Mouse (Mus musculus): ENCODE data around the gene Ptprg.
"Not testable (repeated sequence)": the region's sequence is repeated elsewhere in the genome, so short reads cannot be mapped to it uniquely, and the experiment has no call there.

The Ptprg gene

GRCm38 (mm10) chr14:11743726-11744125, 190.4 kb downstream of the Ptprg start:
- no peak for DNase-seq (ENCODE audit: extremely low spot score)

- no peak for DNase-seq (ENCODE audit: extremely low spot score)
These were observed 199.3 kb downstream of the Ptprg start for GRCm38 (mm10) chr14:11752678-11753077.

GRCm38 (mm10) chr14:11754656-11755055, 201.3 kb downstream of the Ptprg start:
- DNase-seq (ENCODE audit: extremely low spot score), result no peak

GRCm38 (mm10) chr14:11758185-11758584, 204.9 kb downstream of the Ptprg start:
- no peak for DNase-seq (ENCODE audit: extremely low spot score)

GRCm38 (mm10) chr14:11759356-11759755, 206.0 kb downstream of the Ptprg start:
- no peak for DNase-seq (ENCODE audit: extremely low spot score)

- no peak for DNase-seq (ENCODE audit: extremely low spot score)
These were observed 209.7 kb downstream of the Ptprg start for GRCm38 (mm10) chr14:11762995-11763394.

GRCm38 (mm10) chr14:11772736-11773135, 219.4 kb downstream of the Ptprg start:
- DNase-seq (ENCODE audit: extremely low spot score), result no peak

GRCm38 (mm10) chr14:11774476-11775037, 221.2 kb downstream of the Ptprg start:
- DNase-seq (ENCODE audit: extremely low spot score), result peak; percentile 19

- DNase-seq (ENCODE audit: extremely low spot score), result peak; percentile 48
These were observed 221.9 kb downstream of the Ptprg start for GRCm38 (mm10) chr14:11775204-11775603.

- DNase-seq (ENCODE audit: extremely low spot score), result no peak
These were observed 222.7 kb downstream of the Ptprg start for GRCm38 (mm10) chr14:11775951-11776495.

GRCm38 (mm10) chr14:11776566-11776965, 223.2 kb downstream of the Ptprg start:
- no peak for DNase-seq (ENCODE audit: extremely low spot score)

GRCm38 (mm10) chr14:11791190-11791589, 237.9 kb downstream of the Ptprg start:
- DNase-seq (ENCODE audit: extremely low spot score), result no peak

GRCm38 (mm10) chr14:11793847-11794246, 240.5 kb downstream of the Ptprg start:
- DNase-seq (ENCODE audit: extremely low spot score), result no peak

- no peak for DNase-seq (ENCODE audit: extremely low spot score)
These were observed 249.2 kb downstream of the Ptprg start for GRCm38 (mm10) chr14:11802355-11803035.

GRCm38 (mm10) chr14:11806674-11807073, 253.3 kb downstream of the Ptprg start:
- no peak for DNase-seq (ENCODE audit: extremely low spot score)

- no peak for DNase-seq (ENCODE audit: extremely low spot score)
These were observed 254.1 kb downstream of the Ptprg start for GRCm38 (mm10) chr14:11807465-11807864.

- DNase-seq (ENCODE audit: extremely low spot score), result no peak
These were observed 257.9 kb downstream of the Ptprg start for GRCm38 (mm10) chr14:11811142-11811761.

- DNase-seq (ENCODE audit: extremely low spot score), result no peak
These were observed 259.0 kb downstream of the Ptprg start for GRCm38 (mm10) chr14:11812291-11812690.

GRCm38 (mm10) chr14:11814811-11815210, 261.5 kb downstream of the Ptprg start:
- DNase-seq (ENCODE audit: extremely low spot score), result not testable (repeated sequence)

GRCm38 (mm10) chr14:11817236-11817635, 263.9 kb downstream of the Ptprg start:
- no peak for DNase-seq (ENCODE audit: extremely low spot score)

- no peak for DNase-seq (ENCODE audit: extremely low spot score)
These were observed 264.7 kb downstream of the Ptprg start for GRCm38 (mm10) chr14:11818054-11818453.

GRCm38 (mm10) chr14:11818721-11819120, 265.4 kb downstream of the Ptprg start:
- DNase-seq (ENCODE audit: extremely low spot score), result no peak

GRCm38 (mm10) chr14:11819326-11819725, 266.0 kb downstream of the Ptprg start:
- no peak for DNase-seq (ENCODE audit: extremely low spot score)

Data from embryo, embryonic 9.5 days (tissue).